Mouse (Mus musculus): ENCODE results near the gene Rbfox2. TPM values are rescaled to one million over a fixed set of nuclear protein-coding genes. Genes with fewer than 3 reads are reported as not detected.

Gene Rbfox2
- polyA plus RNA-seq, 1 experiment from 2014 or later, result 23.2 TPM

DNA sequence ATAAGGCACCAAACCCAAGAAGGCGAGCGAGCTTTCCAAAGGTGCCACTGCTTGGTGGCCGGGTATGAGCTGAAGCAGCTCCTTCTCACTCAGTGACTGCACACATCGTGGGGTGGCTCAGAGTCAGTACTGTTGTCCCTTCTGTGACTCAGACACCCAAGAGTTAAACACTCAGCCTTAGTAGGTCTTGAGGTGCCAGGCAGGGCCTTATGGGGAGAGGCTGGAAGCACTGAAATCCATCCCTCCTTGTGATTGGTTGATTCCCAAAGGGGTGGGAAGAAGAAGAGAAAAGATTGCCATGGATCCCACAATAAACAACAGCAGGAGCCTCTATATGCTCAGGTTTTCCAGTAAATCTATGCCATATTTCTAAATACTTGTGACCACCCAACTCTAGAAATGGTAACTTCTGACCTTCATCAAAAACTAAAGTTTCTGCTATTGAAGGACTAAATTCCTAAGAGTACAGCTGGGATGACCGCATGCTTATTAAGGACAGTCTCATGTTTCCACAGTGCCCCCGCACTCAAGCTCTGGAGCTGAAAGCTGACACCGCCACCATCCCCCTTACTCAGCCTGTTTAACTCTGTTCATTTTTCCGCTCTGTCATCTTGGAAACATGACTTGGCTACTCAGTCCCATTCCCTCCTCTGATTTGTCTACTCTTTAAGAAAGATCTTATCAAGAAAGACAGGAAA lies 92.2 kb downstream of the Rbfox2 start:
- Histone ChIP-seq H3K27ac (replicated peaks) (peak overlapping the region; percentile 49), H3K27me3 (ENCODE audit: control insufficient read depth, insufficient read depth, low read length) (no peaks in the 10 kb centered on the region), H3K4me1 (replicated peaks; ENCODE audit: control insufficient read depth, insufficient read depth) (peaks cover 20% of the 10 kb centered on the region), H3K9me3 (ENCODE audit: control insufficient read depth, low read length) (no peaks in the 10 kb centered on the region), H3K4me2 (replicated peaks; ENCODE audit: low read depth) (no peak overlapping the region), H3K9ac (ENCODE audit: low read length) (no peak overlapping the region), H3K36me3 (ENCODE audit: control insufficient read depth, insufficient read depth, low read length) (no peaks in the 10 kb centered on the region), H3K4me3 (ENCODE audit: low read depth, low read length) (no peak overlapping the region)
- peak; percentile 73 for ATAC-seq (ENCODE audit: low FRiP score, low TSS enrichment)
- 43% methylated on average over 8 of the region's 8 CpGs for WGBS
- DNase-seq (ENCODE audit: low spot score), result no peak
- TF ChIP-seq EP300 (optimal IDR thresholded peaks at IDR 0.05) (no peak), CTCF (IDR thresholded peaks at IDR 0.05; ENCODE audit: low read depth) (no peak)

DNA sequence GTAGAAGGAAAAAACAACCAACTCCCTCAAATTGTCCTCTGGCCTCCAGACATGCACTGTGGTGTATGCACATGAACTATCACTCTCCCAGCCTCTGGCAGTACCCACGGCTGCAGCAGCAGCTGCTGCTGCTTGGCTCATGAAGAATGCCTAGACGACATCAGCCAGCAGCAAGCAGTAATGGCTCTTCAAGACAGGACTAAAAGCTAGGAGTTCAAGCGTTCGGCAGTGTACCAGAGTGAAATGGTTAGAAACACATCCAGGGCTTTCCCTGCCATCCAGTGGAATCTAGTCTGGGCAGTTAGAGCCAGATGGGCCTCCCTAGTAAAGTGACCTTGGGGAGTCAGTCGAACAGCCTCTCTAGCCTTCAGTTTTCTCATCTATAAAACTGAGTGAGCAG lies 93.0 kb downstream of the Rbfox2 start:
- H3K27ac ChIP-seq (replicated peaks), result peak overlapping the region; percentile 49; the same call in 1 of the 2 replicates
- no peaks in the 10 kb centered on the region for H3K9me3 ChIP-seq (ENCODE audit: control insufficient read depth, low read length)
- H3K4me3 ChIP-seq (ENCODE audit: low read depth, low read length), result no peak overlapping the region
- no peak for ATAC-seq (ENCODE audit: low FRiP score, low TSS enrichment)
- DNase-seq (ENCODE audit: low spot score), result no peak
- no peaks in the 10 kb centered on the region for H3K36me3 ChIP-seq (ENCODE audit: control insufficient read depth, insufficient read depth, low read length)
- H3K27me3 ChIP-seq (ENCODE audit: control insufficient read depth, insufficient read depth, low read length), result no peaks in the 10 kb centered on the region
- WGBS, result 29% methylated on average over 5 of the region's 5 CpGs
- peaks cover 20% of the 10 kb centered on the region for H3K4me1 ChIP-seq (replicated peaks; ENCODE audit: control insufficient read depth, insufficient read depth)
- H3K4me2 ChIP-seq (replicated peaks; ENCODE audit: low read depth), result no peak overlapping the region
- no peak for TF ChIP-seq CTCF (IDR thresholded peaks at IDR 0.05; ENCODE audit: low read depth)
- TF ChIP-seq EP300 (optimal IDR thresholded peaks at IDR 0.05), result no peak
- H3K9ac ChIP-seq (ENCODE audit: low read length), result no peak overlapping the region

DNA sequence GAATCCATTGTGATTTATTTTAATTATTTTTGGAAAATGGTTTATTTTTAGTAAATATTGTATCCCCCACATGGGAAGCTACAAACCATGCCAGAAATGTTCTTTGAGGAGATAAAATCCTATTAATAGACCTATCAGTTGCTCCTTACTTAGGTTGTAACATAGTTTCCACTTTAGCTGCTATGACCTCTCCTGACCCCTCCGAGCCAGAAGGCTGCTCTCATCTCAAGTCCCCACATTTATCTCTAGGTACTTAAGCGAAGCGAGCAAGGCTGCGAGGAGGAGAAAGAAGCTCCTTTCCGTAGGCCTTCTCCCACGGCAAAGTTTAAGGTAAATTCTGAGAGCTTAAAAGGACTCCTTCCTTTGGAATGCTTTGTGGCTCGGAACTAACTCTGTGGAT lies 94.0 kb downstream of the Rbfox2 start:
- Histone ChIP-seq H3K9ac (ENCODE audit: low read length) (no peak overlapping the region), H3K27me3 (ENCODE audit: control insufficient read depth, insufficient read depth, low read length) (no peaks in the 10 kb centered on the region), H3K4me3 (ENCODE audit: low read depth, low read length) (no peak overlapping the region), H3K4me1 (replicated peaks; ENCODE audit: control insufficient read depth, insufficient read depth) (peaks cover 18% of the 10 kb centered on the region), H3K36me3 (ENCODE audit: control insufficient read depth, insufficient read depth, low read length) (no peaks in the 10 kb centered on the region), H3K9me3 (ENCODE audit: control insufficient read depth, low read length) (no peaks in the 10 kb centered on the region), H3K27ac (replicated peaks) (peak overlapping the region; percentile 14; the same call in 1 of the 2 replicates), H3K4me2 (replicated peaks; ENCODE audit: low read depth) (no peak overlapping the region)
- WGBS, result 49% methylated on average over 7 of the region's 7 CpGs
- no peak for DNase-seq (ENCODE audit: low spot score)
- ATAC-seq (ENCODE audit: low FRiP score, low TSS enrichment), result no peak
- no peak for TF ChIP-seq EP300 (optimal IDR thresholded peaks at IDR 0.05)
- TF ChIP-seq CTCF (IDR thresholded peaks at IDR 0.05; ENCODE audit: low read depth), result no peak

DNA sequence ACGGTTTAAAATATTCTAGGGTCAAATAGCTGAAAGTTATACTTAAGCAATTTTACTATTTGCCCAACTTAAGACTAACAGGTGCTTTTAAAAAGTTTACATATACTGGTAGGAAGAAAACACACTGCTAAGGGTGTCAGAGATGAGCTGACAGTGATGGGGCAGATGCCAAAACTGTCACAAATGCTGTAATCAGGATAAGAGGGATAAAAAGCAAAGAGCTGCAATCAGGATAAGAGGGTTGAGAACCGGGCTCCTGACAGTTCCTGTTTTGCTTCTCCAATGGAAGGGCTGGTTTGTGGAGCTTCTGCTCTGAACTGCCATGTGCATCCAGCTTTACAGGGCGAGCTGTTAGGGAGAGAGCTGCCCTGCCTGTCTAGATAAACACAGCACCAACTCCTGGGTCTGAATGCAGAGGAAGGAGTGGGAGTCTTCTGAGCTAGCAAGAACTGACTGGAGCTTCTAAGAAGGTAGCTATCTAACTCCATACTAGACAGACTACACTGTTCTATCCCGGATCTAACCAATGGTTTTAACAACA lies 94.5 kb downstream of the Rbfox2 start:
- peaks cover 14% of the 10 kb centered on the region for H3K4me1 ChIP-seq (replicated peaks; ENCODE audit: control insufficient read depth, insufficient read depth)
- no peak overlapping the region; the same call in 1 of the 2 replicates for H3K27ac ChIP-seq (replicated peaks)
- no peaks in the 10 kb centered on the region for H3K27me3 ChIP-seq (ENCODE audit: control insufficient read depth, insufficient read depth, low read length)
- H3K4me2 ChIP-seq (replicated peaks; ENCODE audit: low read depth), result no peak overlapping the region
- DNase-seq (ENCODE audit: low spot score) (no peak), ATAC-seq (ENCODE audit: low FRiP score, low TSS enrichment) (no peak)
- no peak for TF ChIP-seq CTCF (IDR thresholded peaks at IDR 0.05; ENCODE audit: low read depth)
- no peak for TF ChIP-seq EP300 (optimal IDR thresholded peaks at IDR 0.05)
- H3K4me3 ChIP-seq (ENCODE audit: low read depth, low read length), result no peak overlapping the region
- 48% methylated on average over 4 of the region's 4 CpGs for WGBS
- no peaks in the 10 kb centered on the region for H3K36me3 ChIP-seq (ENCODE audit: control insufficient read depth, insufficient read depth, low read length)
- no peak overlapping the region for H3K9ac ChIP-seq (ENCODE audit: low read length)
- no peaks in the 10 kb centered on the region for H3K9me3 ChIP-seq (ENCODE audit: control insufficient read depth, low read length)

DNA sequence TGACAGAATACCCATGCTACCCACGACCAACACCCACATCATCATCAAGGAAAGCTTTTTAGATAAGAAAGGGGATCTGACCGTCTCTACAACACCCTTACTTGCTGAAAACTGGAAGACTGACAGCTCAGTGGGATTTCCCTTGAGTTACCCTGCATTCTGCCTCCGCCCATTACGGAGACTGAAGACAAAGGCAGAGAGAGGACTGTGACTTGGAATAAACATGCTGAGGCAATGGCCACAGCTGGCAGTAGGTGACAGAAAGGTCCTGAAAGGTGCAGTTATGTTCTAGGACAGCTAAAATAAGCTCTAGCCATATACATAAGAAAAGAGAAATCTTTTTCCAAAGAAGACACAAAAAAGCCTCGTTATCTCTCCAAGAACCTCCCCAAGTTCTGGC lies 99.8 kb downstream of the Rbfox2 start:
- DNase-seq (ENCODE audit: low spot score) (no peak), ATAC-seq (ENCODE audit: low FRiP score, low TSS enrichment) (no peak)
- Histone ChIP-seq H3K9me3 (ENCODE audit: control insufficient read depth, low read length) (no peaks in the 10 kb centered on the region), H3K4me3 (ENCODE audit: low read depth, low read length) (no peak overlapping the region), H3K4me1 (replicated peaks; ENCODE audit: control insufficient read depth, insufficient read depth) (peaks cover 5% of the 10 kb centered on the region), H3K36me3 (ENCODE audit: control insufficient read depth, insufficient read depth, low read length) (no peaks in the 10 kb centered on the region), H3K27ac (replicated peaks) (no peak overlapping the region), H3K4me2 (replicated peaks; ENCODE audit: low read depth) (no peak overlapping the region), H3K27me3 (ENCODE audit: control insufficient read depth, insufficient read depth, low read length) (no peaks in the 10 kb centered on the region), H3K9ac (ENCODE audit: low read length) (no peak overlapping the region)
- TF ChIP-seq EP300 (optimal IDR thresholded peaks at IDR 0.05) (no peak), CTCF (IDR thresholded peaks at IDR 0.05; ENCODE audit: low read depth) (no peak)
- 64% methylated on average over 5 of the region's 5 CpGs for WGBS

DNA sequence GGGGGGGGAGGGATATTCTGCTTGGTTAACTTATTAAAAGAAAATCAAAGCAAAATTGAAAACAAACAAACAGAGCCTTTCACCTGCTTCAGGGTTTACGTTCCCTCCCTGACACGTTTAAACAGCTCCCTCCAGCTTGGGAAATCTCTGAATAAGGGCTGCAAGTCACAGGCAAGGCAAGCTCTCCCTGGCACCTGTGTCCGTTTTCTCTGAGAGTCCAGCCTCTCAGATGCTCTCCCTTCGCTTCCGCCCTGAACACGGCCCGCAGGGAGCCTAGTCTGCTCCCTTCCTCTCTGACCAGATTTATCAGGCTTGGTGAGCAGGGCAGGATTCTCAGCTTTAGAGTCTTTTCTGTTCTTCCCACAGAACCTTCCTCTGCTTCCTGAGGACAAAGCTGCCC lies 101.9 kb downstream of the Rbfox2 start:
- Histone ChIP-seq H3K4me3 (ENCODE audit: low read depth, low read length) (no peak overlapping the region), H3K4me2 (replicated peaks; ENCODE audit: low read depth) (no peak overlapping the region), H3K9ac (ENCODE audit: low read length) (no peak overlapping the region), H3K36me3 (ENCODE audit: control insufficient read depth, insufficient read depth, low read length) (no peaks in the 10 kb centered on the region), H3K4me1 (replicated peaks; ENCODE audit: control insufficient read depth, insufficient read depth) (peaks cover 5% of the 10 kb centered on the region; the same call in 1 of the 2 replicates), H3K9me3 (ENCODE audit: control insufficient read depth, low read length) (no peaks in the 10 kb centered on the region), H3K27ac (replicated peaks) (peak overlapping the region; percentile 90), H3K27me3 (ENCODE audit: control insufficient read depth, insufficient read depth, low read length) (no peaks in the 10 kb centered on the region)
- no peak for TF ChIP-seq EP300 (optimal IDR thresholded peaks at IDR 0.05)
- no peak for TF ChIP-seq CTCF (IDR thresholded peaks at IDR 0.05; ENCODE audit: low read depth)
- ATAC-seq (ENCODE audit: low FRiP score, low TSS enrichment), result no peak
- 67% methylated on average over 7 of the region's 7 CpGs for WGBS
- no peak for DNase-seq (ENCODE audit: low spot score)
